Mouse (Mus musculus) liver, postnatal 0 days (tissue): ENCODE data around the gene Rhof.

ENCODE experiments used
- CTCF ChIP-seq: sonication (generic); IDR thresholded peaks from 2 replicates; pipeline ENCODE4 v1.5.1; 2016; ENCODE audit warnings: antibody characterized with exemption, low read depth
- EP300 ChIP-seq: IDR thresholded peaks from 2 replicates; pipeline ENCODE4 v1.6.1; 2016; ENCODE audit warnings: antibody characterized with exemption, low read depth, mild to moderate bottlenecking

DNA sequence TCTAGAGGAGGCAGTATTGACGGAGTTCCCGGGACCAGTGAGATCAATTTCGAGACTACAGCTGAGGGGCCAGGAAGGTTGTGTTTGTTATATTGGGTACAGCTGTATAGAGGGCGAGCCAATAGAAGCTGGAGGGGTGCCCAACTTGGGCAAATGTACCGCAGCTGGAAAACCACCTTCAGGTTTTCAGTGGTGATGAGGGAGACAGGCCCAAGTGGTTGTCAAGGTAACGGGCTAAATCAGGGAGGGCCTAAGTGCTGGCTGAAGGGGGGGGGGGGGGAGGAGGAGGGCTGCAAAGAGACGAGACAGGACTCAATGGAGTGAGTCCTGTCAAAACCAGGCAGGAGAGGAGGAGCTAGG lies 1.3 kb upstream of the Rhof start:
- TF ChIP-seq CTCF, result no peak
- no peak for TF ChIP-seq EP300
